Mouse (Mus musculus) heart, embryonic 12.5 days (tissue): Measurements from ENCODE around the gene Lpcat2. TPM values are rescaled to one million over a fixed set of nuclear protein-coding genes. Genes with fewer than 3 reads are reported as not detected.

Experiments used
- ATAC-seq: fragments of 200-750 bp; cut with Nextera tagmentation; 2 replicates; pipeline ENCODE4 v1.8.0; 2017; ENCODE audit warnings: moderate TSS enrichment, moderate library complexity; ENCODE audit not compliant: insufficient number of reproducible peaks, low FRiP score
- H3K27ac ChIP-seq: fragments of 300-500 bp; sonication (generic); 2 replicates; pipeline ENCODE4 v1.5.1; 2016; ENCODE audit warnings: mild to moderate bottlenecking, moderate library complexity; ENCODE audit not compliant: poor library complexity, severe bottlenecking
- H3K27me3 ChIP-seq: fragments of 300-500 bp; sonication (generic); replicated peaks from 2 replicates; pipeline ENCODE4 v1.6.1; 2016; ENCODE audit warnings: mild to moderate bottlenecking, moderate library complexity
- H3K36me3 ChIP-seq: fragments of 300-500 bp; sonication (generic); 2 replicates; pipeline ENCODE4 v1.6.1; 2016; ENCODE audit warnings: mild to moderate bottlenecking, moderate library complexity
- H3K4me1 ChIP-seq: fragments of 300-500 bp; sonication (generic); replicated peaks from 2 replicates; pipeline ENCODE4 v1.6.1; 2016; ENCODE audit warnings: mild to moderate bottlenecking
- H3K4me2 ChIP-seq: fragments of 300-500 bp; sonication (generic); 2 replicates; pipeline ENCODE4 v1.6.1; 2016; ENCODE audit warnings: mild to moderate bottlenecking, moderate library complexity
- H3K4me3 ChIP-seq: fragments of 300-500 bp; sonication (generic); 2 replicates; pipeline ENCODE4 v1.5.1; 2016; ENCODE audit warnings: mild to moderate bottlenecking
- H3K9ac ChIP-seq: fragments of 300-500 bp; sonication (generic); 2 replicates; pipeline ENCODE4 v1.6.1; 2016; ENCODE audit warnings: mild to moderate bottlenecking, moderate library complexity
- H3K9me3 ChIP-seq: fragments of 300-500 bp; sonication (generic); replicated peaks from 2 replicates; pipeline ENCODE4 v1.6.1; 2016; ENCODE audit warnings: mild to moderate bottlenecking, moderate library complexity
- WGBS: fragments of 180-500 bp; shearing (Covaris S2); methylation state at CpG from one replicate; pipeline ENCODE4 v1.1.7; 2016; 5-methylcytosine and 5-hydroxymethylcytosine counted together
- polyA plus RNA-seq: library from polyadenylated mRNA; unstranded; fragments of >200 nt; fragmentation: Nextera tagmentation; extraction: Ambion mirVana; gene quantifications from 2 replicates; pipeline ENCODE4 v1.2.1, GENCODE M21; 2016

Lpcat2 gene
- polyA plus RNA-seq, 1 experiment from 2014 or later, result 3.0 TPM

DNA sequence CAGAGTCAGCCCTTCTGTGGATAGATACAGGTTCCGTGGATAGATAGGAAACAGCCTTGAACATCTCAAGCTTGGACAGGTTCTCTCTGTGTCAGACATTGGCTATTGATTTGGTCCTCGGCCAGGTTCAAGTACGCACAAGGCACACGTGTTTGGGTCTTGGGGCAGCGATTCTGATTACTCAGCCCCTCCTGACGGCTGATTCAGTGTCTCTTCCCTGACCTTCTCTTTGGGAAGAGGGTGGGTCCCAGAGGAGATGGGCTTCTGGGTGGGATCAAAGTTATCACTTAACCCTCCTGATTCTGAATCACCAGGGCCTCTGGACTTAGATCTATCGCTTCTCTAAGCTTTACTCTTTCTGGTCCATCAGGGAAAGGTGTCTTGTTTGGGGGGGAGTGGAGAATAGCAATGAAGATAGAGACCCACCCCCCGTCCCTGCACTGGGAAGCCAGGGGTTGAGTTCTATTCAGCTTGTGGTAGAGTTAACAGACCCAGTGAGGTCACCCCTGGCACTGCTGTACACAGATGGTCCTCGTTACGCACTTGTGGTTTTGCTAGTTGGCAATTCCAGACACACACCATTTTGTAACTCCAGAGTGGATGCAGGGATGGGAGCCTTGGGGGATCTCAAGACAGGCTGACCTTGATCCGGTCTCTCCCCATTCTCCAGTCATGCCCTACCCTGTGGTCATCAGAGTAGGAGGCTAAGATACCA is 20.2 kb upstream of the Lpcat2 start:
- WGBS, result 81% methylated on average over 11 of the region's 11 CpGs
- H3K9me3 ChIP-seq, result no peaks in the 10 kb centered on the region
- no peaks in the 10 kb centered on the region for H3K27me3 ChIP-seq
- H3K36me3 ChIP-seq, result peaks cover 61% of the 10 kb centered on the region
- no peak overlapping the region for H3K9ac ChIP-seq
- H3K4me2 ChIP-seq, result no peak overlapping the region
- H3K4me3 ChIP-seq, result no peak overlapping the region
- no peak overlapping the region for H3K27ac ChIP-seq
- H3K4me1 ChIP-seq, result no peaks in the 10 kb centered on the region
- ATAC-seq, result no peak

DNA sequence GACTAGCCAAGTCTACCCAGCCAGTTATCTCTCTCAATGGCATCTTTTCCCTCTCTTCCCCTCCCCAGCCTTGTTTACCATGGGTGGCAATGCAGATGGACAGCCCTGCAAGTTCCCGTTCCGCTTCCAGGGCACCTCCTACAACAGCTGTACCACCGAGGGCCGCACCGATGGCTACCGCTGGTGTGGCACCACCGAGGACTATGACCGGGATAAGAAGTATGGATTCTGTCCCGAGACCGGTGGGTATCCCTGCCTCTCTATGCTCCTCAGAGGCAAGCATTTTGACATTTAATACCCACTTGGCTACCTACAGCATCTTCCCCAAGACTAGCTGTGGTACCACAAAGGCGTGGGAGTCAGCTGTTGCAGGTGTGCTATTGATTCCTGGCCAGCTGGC is 19.2 kb upstream of the Lpcat2 start:
- H3K4me1 ChIP-seq, result no peaks in the 10 kb centered on the region
- H3K4me2 ChIP-seq, result no peak overlapping the region
- H3K9ac ChIP-seq, result no peak overlapping the region
- ATAC-seq, result no peak
- H3K4me3 ChIP-seq, result no peak overlapping the region
- H3K27me3 ChIP-seq, result no peaks in the 10 kb centered on the region
- no peak overlapping the region for H3K27ac ChIP-seq
- H3K36me3 ChIP-seq, result peaks cover 70% of the 10 kb centered on the region
- WGBS, result 83% methylated on average over 11 of the region's 11 CpGs
- no peaks in the 10 kb centered on the region for H3K9me3 ChIP-seq

DNA sequence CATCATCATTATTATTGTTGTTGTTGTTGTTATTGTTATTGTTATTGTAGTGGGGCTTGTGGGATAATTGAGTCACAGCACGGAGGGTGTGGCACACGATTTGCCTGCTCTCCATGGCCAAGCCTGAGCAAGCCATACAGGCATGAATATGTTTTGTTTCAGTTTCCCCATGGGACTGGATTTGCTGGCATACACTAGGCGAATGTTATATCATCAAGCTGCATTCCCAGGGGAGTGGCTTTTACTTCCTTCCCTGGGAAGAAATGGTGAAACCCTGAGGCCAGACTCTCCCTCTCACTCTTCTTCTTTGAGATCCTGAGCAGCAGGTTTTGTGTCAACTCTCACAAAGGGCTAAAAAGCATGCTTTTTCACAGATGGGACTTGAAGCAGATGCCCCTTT is 16.5 kb upstream of the Lpcat2 start:
- WGBS, result 81% methylated on average over 3 of the region's 3 CpGs
- Histone ChIP-seq H3K4me1 (no peaks in the 10 kb centered on the region), H3K9ac (no peak overlapping the region), H3K27ac (no peak overlapping the region), H3K4me3 (no peak overlapping the region), H3K4me2 (no peak overlapping the region), H3K27me3 (no peaks in the 10 kb centered on the region), H3K36me3 (peaks cover 61% of the 10 kb centered on the region), H3K9me3 (no peaks in the 10 kb centered on the region)
- ATAC-seq, result no peak

DNA sequence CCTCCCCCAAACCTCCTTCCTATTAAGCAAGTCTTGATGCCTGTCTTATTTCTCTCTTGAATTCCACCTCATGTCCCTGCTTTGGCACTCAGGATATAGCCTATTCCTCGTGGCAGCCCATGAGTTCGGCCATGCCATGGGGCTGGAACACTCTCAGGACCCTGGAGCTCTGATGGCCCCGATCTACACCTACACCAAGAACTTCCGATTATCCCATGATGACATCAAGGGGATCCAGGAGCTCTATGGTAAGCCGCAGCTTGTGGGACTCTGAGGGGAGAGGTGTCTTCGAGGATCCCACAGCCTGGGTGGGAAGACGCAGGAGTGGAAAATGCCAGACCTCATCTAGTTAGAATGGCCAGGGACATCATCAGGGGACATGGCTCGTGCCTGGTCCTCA is 16.0 kb upstream of the Lpcat2 start:
- 86% methylated on average over 8 of the region's 8 CpGs for WGBS
- Histone ChIP-seq H3K4me3 (no peak overlapping the region), H3K4me1 (no peaks in the 10 kb centered on the region), H3K27ac (no peak overlapping the region), H3K9me3 (no peaks in the 10 kb centered on the region), H3K36me3 (peaks cover 63% of the 10 kb centered on the region), H3K27me3 (no peaks in the 10 kb centered on the region), H3K9ac (no peak overlapping the region), H3K4me2 (no peak overlapping the region)
- ATAC-seq, result no peak

DNA sequence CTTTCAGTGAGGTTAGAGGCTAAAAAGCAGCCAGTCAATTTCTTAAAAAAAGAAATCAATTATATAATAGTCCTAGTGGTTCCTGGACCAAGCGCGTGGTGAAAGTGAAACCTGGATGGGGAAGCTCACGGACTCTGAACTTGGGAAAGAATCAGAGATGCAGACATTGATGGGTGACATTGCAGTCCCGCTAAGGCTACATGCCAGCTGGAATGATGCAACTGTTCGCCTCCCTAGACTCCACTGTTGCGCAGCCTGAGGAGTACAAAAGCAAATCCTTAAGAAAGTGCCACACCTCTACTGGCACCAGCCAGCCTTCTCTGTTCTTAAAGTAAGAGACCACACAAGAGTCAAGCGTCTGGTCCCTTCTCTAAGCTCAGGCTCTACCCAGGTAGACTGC is 15.3 kb upstream of the Lpcat2 start:
- no peak overlapping the region for H3K4me2 ChIP-seq
- no peaks in the 10 kb centered on the region for H3K27me3 ChIP-seq
- no peak overlapping the region for H3K9ac ChIP-seq
- no peak overlapping the region for H3K4me3 ChIP-seq
- H3K36me3 ChIP-seq, result peaks cover 63% of the 10 kb centered on the region
- WGBS, result 88% methylated on average over 7 of the region's 7 CpGs
- H3K27ac ChIP-seq, result no peak overlapping the region
- no peak for ATAC-seq
- no peaks in the 10 kb centered on the region for H3K9me3 ChIP-seq
- 0 out of 2 replicates have a peak, but pooled peaks cover 4% of the 10 kb centered on the region for H3K4me1 ChIP-seq

DNA sequence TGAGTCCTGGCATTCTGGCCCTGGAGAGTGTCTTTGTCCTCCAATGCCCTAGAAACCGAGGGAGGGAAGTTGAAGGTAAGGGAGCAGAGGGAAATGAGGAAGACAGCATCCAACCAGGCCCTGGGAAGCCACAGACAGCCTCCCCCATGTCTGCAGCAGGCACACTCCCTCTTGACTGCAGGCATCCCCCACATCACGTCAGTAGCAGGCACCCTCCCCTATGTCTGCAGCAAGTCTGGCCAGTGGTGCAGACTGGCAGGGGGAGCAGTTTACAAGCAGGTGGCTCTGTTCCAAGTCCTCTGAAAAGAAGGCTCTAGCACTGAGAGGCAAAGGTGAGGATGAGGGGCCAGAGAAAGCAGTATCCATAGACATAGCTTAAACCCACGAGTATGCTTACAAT is 8.5 kb upstream of the Lpcat2 start:
- peak overlapping the region; percentile 40 for H3K4me2 ChIP-seq
- no peak overlapping the region for H3K9ac ChIP-seq
- no peaks in the 10 kb centered on the region for H3K27me3 ChIP-seq
- H3K9me3 ChIP-seq, result no peaks in the 10 kb centered on the region
- H3K4me3 ChIP-seq, result 0 out of 2 replicates have a peak overlapping the region, but pooled peaks have one; percentile 0
- peaks cover 17% of the 10 kb centered on the region for H3K36me3 ChIP-seq
- ATAC-seq, result peak; percentile 69
- 14% methylated on average over 3 of the region's 3 CpGs for WGBS
- peak overlapping the region; percentile 81 for H3K27ac ChIP-seq
- H3K4me1 ChIP-seq, result peaks cover 35% of the 10 kb centered on the region

DNA sequence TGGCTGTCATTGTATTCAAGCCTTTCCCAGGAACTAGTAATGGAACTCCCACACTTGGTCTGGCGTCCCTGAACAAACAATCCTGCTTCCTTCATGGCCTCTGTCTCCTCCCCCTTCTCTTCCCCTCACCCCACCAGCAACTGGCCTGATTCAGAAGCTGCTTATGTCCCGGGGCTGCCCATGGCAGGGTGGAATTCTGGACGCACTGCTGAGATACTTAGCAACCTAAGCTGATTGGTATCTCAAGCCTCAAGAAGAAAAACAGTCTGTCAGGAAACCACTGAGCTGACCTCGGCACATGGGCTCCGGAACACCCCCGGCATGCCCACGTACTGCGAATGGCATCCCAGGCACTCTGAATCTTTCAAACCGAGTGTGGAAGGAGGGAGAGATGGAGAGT is 7.8 kb upstream of the Lpcat2 start:
- Histone ChIP-seq H3K4me1 (peaks cover 35% of the 10 kb centered on the region), H3K9me3 (no peaks in the 10 kb centered on the region), H3K27me3 (no peaks in the 10 kb centered on the region), H3K9ac (no peak overlapping the region), H3K27ac (peak overlapping the region; percentile 81), H3K4me3 (no peak overlapping the region), H3K36me3 (peaks cover 18% of the 10 kb centered on the region), H3K4me2 (peak overlapping the region; percentile 40)
- WGBS, result 23% methylated on average over 9 of the region's 9 CpGs
- peak; percentile 80 for ATAC-seq

DNA sequence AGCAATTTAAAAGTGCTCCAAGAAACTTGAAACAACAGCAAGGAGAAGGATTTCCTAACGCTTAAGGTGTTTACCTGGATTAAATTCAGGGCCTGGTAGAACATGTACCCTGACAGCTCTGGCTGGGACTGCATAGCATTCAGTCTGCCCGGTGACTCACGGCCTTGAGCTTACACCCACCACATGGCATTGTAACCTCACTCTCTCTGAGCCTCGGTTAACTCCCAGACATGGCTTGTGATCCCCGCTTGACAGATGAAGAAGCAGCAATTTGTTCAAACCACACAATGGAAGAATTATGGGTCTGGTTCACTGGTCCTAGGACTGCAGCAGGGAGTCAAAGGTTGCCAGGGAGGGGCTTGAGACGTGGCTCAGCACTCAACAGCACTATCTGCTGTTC is 5.9 kb upstream of the Lpcat2 start:
- no peak for ATAC-seq
- 67% methylated on average over 6 of the region's 6 CpGs for WGBS
- Histone ChIP-seq H3K4me1 (peaks cover 35% of the 10 kb centered on the region), H3K9ac (no peak overlapping the region), H3K27ac (no peak overlapping the region), H3K36me3 (peaks cover 13% of the 10 kb centered on the region; the same call in 1 of the 2 replicates), H3K27me3 (no peaks in the 10 kb centered on the region), H3K9me3 (no peaks in the 10 kb centered on the region), H3K4me2 (no peak overlapping the region), H3K4me3 (no peak overlapping the region)

DNA sequence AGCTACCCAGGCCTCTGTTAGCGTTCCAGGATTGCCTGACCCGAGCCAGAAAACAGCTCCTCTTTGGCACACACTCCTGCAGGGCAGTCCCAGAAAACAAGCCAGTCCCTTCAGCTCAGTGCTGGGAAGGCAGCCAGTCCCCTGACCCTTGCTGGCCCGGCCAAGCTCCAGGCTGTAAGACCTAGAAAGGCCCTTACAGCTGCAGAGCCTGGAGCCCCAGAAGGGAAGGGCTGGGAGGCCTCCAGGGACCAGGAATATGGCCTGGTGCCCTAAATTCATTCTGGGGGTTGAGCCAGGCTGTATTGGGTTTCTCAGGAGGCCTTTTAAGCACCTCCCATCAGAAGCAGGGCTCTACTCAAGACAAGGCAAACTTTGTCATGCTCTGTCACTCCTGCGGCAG is 4.9 kb upstream of the Lpcat2 start:
- Histone ChIP-seq H3K4me3 (no peak overlapping the region), H3K36me3 (peaks cover 13% of the 10 kb centered on the region; the same call in 1 of the 2 replicates), H3K9ac (no peak overlapping the region), H3K4me2 (no peak overlapping the region), H3K27ac (no peak overlapping the region), H3K4me1 (peaks cover 35% of the 10 kb centered on the region), H3K9me3 (no peaks in the 10 kb centered on the region), H3K27me3 (no peaks in the 10 kb centered on the region)
- ATAC-seq, result no peak
- 63% methylated on average over 4 of the region's 4 CpGs for WGBS

DNA sequence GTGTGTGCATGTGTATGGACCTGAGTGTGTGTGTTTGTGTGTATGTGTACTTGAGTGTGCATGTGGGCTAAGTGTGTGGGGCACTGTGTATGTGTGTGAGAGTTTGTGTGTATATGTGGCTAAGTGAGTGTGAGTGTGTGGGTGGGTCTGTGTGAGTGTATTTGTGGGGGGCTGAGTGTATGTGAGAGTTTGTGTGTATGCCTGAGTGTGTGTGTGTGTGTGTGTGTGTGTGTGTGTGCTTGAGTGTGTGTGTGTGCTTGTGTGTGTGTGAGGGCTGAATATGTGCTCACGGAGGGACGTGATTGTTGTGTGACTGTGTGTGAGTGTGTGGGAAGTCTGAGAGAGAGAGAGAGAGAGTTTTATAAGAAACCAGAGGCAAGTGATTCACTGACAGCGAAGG is 3.8 kb upstream of the Lpcat2 start:
- Histone ChIP-seq H3K9me3 (no peaks in the 10 kb centered on the region), H3K36me3 (peaks cover 8% of the 10 kb centered on the region; the same call in 1 of the 2 replicates), H3K27me3 (peaks cover 8% of the 10 kb centered on the region; the same call in 1 of the 2 replicates), H3K9ac (no peak overlapping the region), H3K4me2 (no peak overlapping the region), H3K4me3 (no peak overlapping the region), H3K27ac (no peak overlapping the region), H3K4me1 (peaks cover 31% of the 10 kb centered on the region)
- no peak for ATAC-seq
- 89% methylated on average over 3 of the region's 3 CpGs for WGBS

DNA sequence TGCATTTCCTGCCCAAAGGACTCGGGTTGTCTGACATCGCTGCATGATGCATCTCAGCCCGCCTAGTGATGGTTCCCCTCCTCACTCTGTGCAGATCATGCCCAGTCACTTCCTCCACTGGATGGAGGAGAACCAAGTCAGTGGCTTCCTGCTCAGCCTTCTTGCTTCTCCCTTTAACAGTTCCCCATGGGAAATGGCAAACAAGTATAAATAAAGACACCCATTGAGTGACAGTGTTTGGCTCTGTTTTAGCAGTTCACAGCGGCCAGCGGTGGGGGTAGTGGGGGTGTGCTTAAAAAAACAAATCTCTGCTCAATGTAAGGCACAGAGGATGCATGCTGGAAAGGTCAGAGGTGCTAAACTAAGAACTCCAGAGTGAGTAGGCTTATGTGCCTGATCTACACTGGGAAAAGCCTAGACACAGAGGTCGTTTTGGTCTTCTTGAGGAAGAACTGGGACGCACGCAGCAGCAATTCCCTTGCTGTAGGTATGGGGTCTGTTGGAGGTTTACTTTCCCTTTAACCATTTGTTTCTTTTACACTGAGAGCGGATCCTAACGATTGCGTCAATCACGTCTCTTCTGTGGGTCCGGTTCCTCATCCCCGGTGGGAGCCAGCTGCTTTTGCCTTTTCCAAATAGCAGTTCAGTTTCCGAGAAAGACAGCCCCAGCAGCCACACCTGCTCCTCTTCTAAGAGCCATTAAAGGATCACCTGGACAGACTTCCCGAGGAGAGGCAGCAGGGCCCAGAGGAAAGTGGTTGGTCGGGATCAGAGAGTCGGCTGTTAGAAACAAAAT is 1.8 kb upstream of the Lpcat2 start:
- Histone ChIP-seq H3K9ac (no peak overlapping the region), H3K9me3 (no peaks in the 10 kb centered on the region), H3K4me1 (peaks cover 13% of the 10 kb centered on the region; the same call in 1 of the 2 replicates), H3K4me3 (no peak overlapping the region), H3K27ac (no peak overlapping the region), H3K36me3 (peaks cover 8% of the 10 kb centered on the region; the same call in 1 of the 2 replicates), H3K4me2 (no peak overlapping the region), H3K27me3 (peaks cover 10% of the 10 kb centered on the region; the same call in 1 of the 2 replicates)
- WGBS, result 67% methylated on average over 18 of the region's 18 CpGs
- no peak for ATAC-seq
